9 mouse cellular contexts compared by ENCODE assay signal in genomic region chr8:10153611-10154438, GRCm38 (mm10). TPM values are rescaled to one million over a fixed set of nuclear protein-coding genes. Genes with fewer than 3 reads are reported as not detected.
DNase-seq lines count a peak whose midpoint lies in the region; ATAC-seq and TF ChIP-seq lines count a peak whose summit lies in the region.
"Had no signal": no experiment of that assay in that cellular context is flagged by ENCODE, and none has a peak within 500 bp of the region (broad histone marks: within the 10 kb centered on the region; RNA-seq: fewer than 3 reads in every experiment).

TSS of gene Myo16 (plus strand) at chr8:10153911.

- no peak for TF ChIP-seq EP300 in liver, postnatal 0 days (IDR thresholded peaks at IDR 0.05; ENCODE audit: low read depth)

- peak within 1 kb of the TSS; percentile 92 for H3K4me2 ChIP-seq in embryonic facial prominence, embryonic 13.5 days
- H3K4me2 ChIP-seq in liver, postnatal 0 days (ENCODE audit: low read depth, low read length) = peak within 1 kb of the TSS; percentile 61
- H3K4me2 ChIP-seq in stomach, embryonic 14.5 days (replicated peaks; ENCODE audit: low read depth, low read length) = peak within 1 kb of the TSS; percentile 65

- under 1% methylated on average over 56 of the region's 61 CpGs for WGBS in embryonic facial prominence, embryonic 13.5 days
- 4% methylated on average over 60 of the region's 61 CpGs for WGBS in liver, postnatal 0 days (ENCODE audit: insufficient replicate concordance)
- WGBS in stomach, embryonic 14.5 days = under 1% methylated on average over 55 of the region's 61 CpGs

- H3K4me1 ChIP-seq in embryonic facial prominence, embryonic 13.5 days = peaks cover 11% of the 10 kb centered on the region
- 0 out of 2 replicates have a peak, but pooled peaks cover 3% of the 10 kb centered on the region for H3K4me1 ChIP-seq in liver, postnatal 0 days (ENCODE audit: insufficient read depth)
- H3K4me1 ChIP-seq in stomach, embryonic 14.5 days (ENCODE audit: control insufficient read depth, insufficient read depth, low read length) = no peaks in the 10 kb centered on the region

- H3K27me3 ChIP-seq in embryonic facial prominence, embryonic 13.5 days = peaks cover 43% of the 10 kb centered on the region
- peaks cover 19% of the 10 kb centered on the region for H3K27me3 ChIP-seq in liver, postnatal 0 days (ENCODE audit: insufficient read depth, low read length)
- H3K27me3 ChIP-seq in stomach, embryonic 14.5 days (ENCODE audit: control insufficient read depth, insufficient read depth, low read length) = 0 out of 2 replicates have a peak, but pooled peaks cover 3% of the 10 kb centered on the region

- H3K4me3 ChIP-seq in embryonic facial prominence, embryonic 13.5 days = peak within 1 kb of the TSS; percentile 59
- H3K4me3 ChIP-seq in liver, postnatal 0 days (ENCODE audit: low read depth, low read length) = peak within 1 kb of the TSS; percentile 26
- peak within 1 kb of the TSS; percentile 37 for H3K4me3 ChIP-seq in stomach, embryonic 14.5 days (ENCODE audit: low read depth, low read length)

- H3K9ac ChIP-seq in embryonic facial prominence, embryonic 13.5 days = peak within 1 kb of the TSS; percentile 71
- no peak within 1 kb of the TSS for H3K9ac ChIP-seq in liver, postnatal 0 days (replicated peaks)
- peak within 1 kb of the TSS; percentile 31; the same call in 1 of the 2 replicates for H3K9ac ChIP-seq in stomach, embryonic 14.5 days (replicated peaks; ENCODE audit: low read depth, low read length)

- peak; percentile 50 for ATAC-seq in frontal cortex, adult (ENCODE audit: low TSS enrichment)
- peak; percentile 59; the same call in 1 of the 2 replicates for ATAC-seq in embryonic facial prominence, embryonic 13.5 days (ENCODE audit: insufficient number of reproducible peaks, insufficient read depth, low FRiP score, low TSS enrichment, low read depth)
- no peak for ATAC-seq in liver, postnatal 0 days
- peak; percentile 75 for ATAC-seq in stomach, embryonic 14.5 days (ENCODE audit: insufficient number of reproducible peaks, insufficient read depth, low FRiP score, low read depth)

- H3K36me3 ChIP-seq in embryonic facial prominence, embryonic 13.5 days = no peaks in the 10 kb centered on the region
- no peaks in the 10 kb centered on the region for H3K36me3 ChIP-seq in liver, postnatal 0 days (replicated peaks; ENCODE audit: insufficient read depth, low read length)
- H3K36me3 ChIP-seq in stomach, embryonic 14.5 days (ENCODE audit: control insufficient read depth, insufficient read depth, low read length) = no peaks in the 10 kb centered on the region

- H3K27ac ChIP-seq in embryonic facial prominence, embryonic 13.5 days = no peak within 1 kb of the TSS
- H3K27ac ChIP-seq in liver, postnatal 0 days (ENCODE audit: low read depth) = no peak within 1 kb of the TSS
- no peak within 1 kb of the TSS for H3K27ac ChIP-seq in stomach, embryonic 14.5 days (ENCODE audit: low read length)
- H3K27ac ChIP-seq: macrophage had no signal

- no peak for TF ChIP-seq CTCF in liver, postnatal 0 days (IDR thresholded peaks at IDR 0.05; ENCODE audit: low read depth)

- no peaks in the 10 kb centered on the region for H3K9me3 ChIP-seq in embryonic facial prominence, embryonic 13.5 days
- no peaks in the 10 kb centered on the region for H3K9me3 ChIP-seq in liver, postnatal 0 days (ENCODE audit: low read length)
- no peaks in the 10 kb centered on the region for H3K9me3 ChIP-seq in stomach, embryonic 14.5 days (ENCODE audit: control insufficient read depth, low read depth, low read length)

- no peak for DNase-seq in frontal cortex, postnatal 25 days (ENCODE audit: low spot score in 2 of 2)
- peak; percentile 4 for DNase-seq in CD4-positive helper T cell, adult 2 months (ENCODE audit: low read depth, low spot score)
- peak; percentile 18 for DNase-seq in hindlimb bud, embryonic 11.5 days (ENCODE audit: extremely low spot score, low read depth, low spot score)
- DNase-seq in liver, postnatal 0 days = no peak
- no peak for DNase-seq in thymus, postnatal 14 days

RNA-seq across cellular contexts. Expression of gene Myo16, which starts in this region (rescaled TPM):
- 0.17 and 0.46 TPM in 2 replicates for polyA plus RNA-seq in embryonic facial prominence, embryonic 13.5 days (2015; fragmentation: Nextera tagmentation; extraction: Ambion mirVana)
- polyA plus RNA-seq in liver, postnatal 0 days (2015; fragmentation: Nextera tagmentation; extraction: Ambion mirVana) = 0.01 TPM in 1 of 2 replicates, not detected in the other
- 5.1 and 6.4 TPM in 2 replicates for polyA plus RNA-seq in stomach, embryonic 14.5 days (2014; fragmentation: Nextera tagmentation; extraction: Ambion mirVana)
- polyA plus RNA-seq: macrophage had no signal

Comparison
In these comparisons a context has a peak if more than half of its experiments do, and no peak if none do; other contexts are left out.
1. Peak in ATAC-seq, H3K4me3 ChIP-seq, H3K9ac ChIP-seq and H3K4me2 ChIP-seq in embryonic facial prominence, embryonic 13.5 days; RNA of the gene not detected or under 1 TPM.
2. DNase-seq: peak in CD4-positive helper T cell, adult 2 months (single experiment) and hindlimb bud, embryonic 11.5 days (single experiment); none in frontal cortex, postnatal 25 days (0 of 2), liver, postnatal 0 days (single experiment) and thymus, postnatal 14 days (single experiment).
3. Peak in every context shown above with its lines, with median percentiles within 50 percentile points of each other: H3K4me2 ChIP-seq and H3K4me3 ChIP-seq.